Mouse (Mus musculus): Measurements from ENCODE around the gene Lypla2. TPM values are rescaled to one million over a fixed set of nuclear protein-coding genes. Genes with fewer than 3 reads are reported as not detected.
"Not testable (repeated sequence)": the region's sequence is repeated elsewhere in the genome, so short reads cannot be mapped to it uniquely, and the experiment has no call there.

Gene Lypla2
- polyA plus RNA-seq, 1 experiment from 2014 or later = 134 TPM

- not testable (repeated sequence) for DNase-seq (ENCODE audit: low spot score); H3K27ac ChIP-seq; H3K27me3 ChIP-seq (ENCODE audit: insufficient read depth, poor library complexity, severe bottlenecking); H3K4me3 ChIP-seq; H3K9me3 ChIP-seq
- peaks cover 20% of the 10 kb centered on the region for H3K4me1 ChIP-seq
- WGBS = 78% methylated on average over 8 of the region's 8 CpGs
- peaks cover 19% of the 10 kb centered on the region for H3K36me3 ChIP-seq
These were observed 31.4 kb downstream of the Lypla2 start for GRCm38 (mm10) chr4:135941026-135941425.

DNA sequence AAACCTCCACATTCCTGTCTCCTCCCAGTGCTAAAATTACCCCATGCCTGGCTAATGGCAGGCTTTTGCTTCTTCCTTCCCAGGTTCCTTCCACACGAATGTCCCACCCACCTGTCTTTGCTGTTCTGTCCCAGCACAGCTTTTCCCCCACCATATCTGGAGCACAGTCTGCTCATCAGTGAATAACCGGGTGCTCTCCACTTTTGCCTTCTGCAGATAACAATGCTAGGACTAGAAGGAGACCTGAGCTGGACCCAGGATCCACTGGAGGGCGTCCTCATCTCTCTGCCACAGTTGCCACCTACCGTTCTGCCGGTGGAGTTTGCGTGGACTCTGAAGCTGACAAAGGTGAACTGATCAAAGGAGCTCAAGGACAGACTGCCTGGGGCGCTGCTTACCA, 33.6 kb downstream of the Lypla2 start:
- no peaks in the 10 kb centered on the region for H3K9me3 ChIP-seq
- H3K36me3 ChIP-seq = peaks cover 23% of the 10 kb centered on the region
- WGBS = 77% methylated on average over 7 of the region's 7 CpGs
- H3K27me3 ChIP-seq (ENCODE audit: insufficient read depth, poor library complexity, severe bottlenecking) = no peaks in the 10 kb centered on the region
- H3K27ac ChIP-seq = no peak overlapping the region
- peaks cover 23% of the 10 kb centered on the region; the same call in 1 of the 2 replicates for H3K4me1 ChIP-seq
- no peak for DNase-seq (ENCODE audit: low spot score)
- no peak overlapping the region for H3K4me3 ChIP-seq

GRCm38 (mm10) chr4:135935502-135935901, 36.9 kb downstream of the Lypla2 start:
- no peak overlapping the region for H3K4me3 ChIP-seq
- H3K4me1 ChIP-seq = peaks cover 16% of the 10 kb centered on the region; the same call in 1 of the 2 replicates
- peak overlapping the region; percentile 47; the same call in 1 of the 2 replicates for H3K27ac ChIP-seq
- 65% methylated on average over 5 of the region's 5 CpGs for WGBS
- no peaks in the 10 kb centered on the region for H3K27me3 ChIP-seq (ENCODE audit: insufficient read depth, poor library complexity, severe bottlenecking)
- peaks cover 31% of the 10 kb centered on the region for H3K36me3 ChIP-seq
- no peaks in the 10 kb centered on the region for H3K9me3 ChIP-seq
- no peak for DNase-seq (ENCODE audit: low spot score)

DNA sequence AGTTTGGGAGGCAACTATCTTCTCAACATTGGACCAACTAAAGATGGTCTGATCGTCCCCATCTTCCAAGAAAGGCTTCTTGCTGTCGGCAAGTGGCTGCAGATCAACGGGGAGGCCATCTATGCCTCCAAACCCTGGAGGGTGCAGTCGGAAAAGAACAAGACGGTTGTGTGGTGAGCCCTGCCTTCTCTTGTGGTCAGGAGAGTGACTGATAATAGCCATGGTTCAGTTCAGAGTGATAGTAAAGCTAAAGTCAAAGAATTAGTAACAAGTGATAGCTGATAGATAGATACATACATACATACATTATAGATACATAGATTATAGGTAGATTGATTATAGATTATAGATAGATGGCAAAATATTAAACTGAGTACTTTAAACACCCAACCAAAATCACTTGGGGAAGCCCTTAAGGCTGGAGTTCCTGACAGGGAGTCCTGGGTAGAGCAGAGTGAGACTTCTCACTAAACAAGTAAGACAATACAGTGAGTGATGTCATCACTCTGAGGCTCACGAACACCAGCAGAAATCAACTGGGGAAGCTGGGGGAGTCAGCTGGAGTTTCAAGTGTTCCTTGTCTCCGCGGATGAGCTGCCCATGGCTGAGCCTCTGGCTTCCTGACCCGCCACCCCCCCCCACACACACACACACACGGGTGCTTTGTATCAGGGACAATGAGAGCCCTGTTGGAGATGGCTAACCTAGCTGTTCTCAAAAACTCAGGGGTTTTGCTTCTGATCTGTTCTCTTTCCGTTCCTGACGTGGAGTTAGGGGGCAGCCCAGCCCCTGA, 37.5 kb downstream of the Lypla2 start:
- Histone ChIP-seq H3K27me3 (ENCODE audit: insufficient read depth, poor library complexity, severe bottlenecking) (no peaks in the 10 kb centered on the region), H3K36me3 (peaks cover 30% of the 10 kb centered on the region), H3K27ac (peak overlapping the region; percentile 47; the same call in 1 of the 2 replicates), H3K9me3 (no peaks in the 10 kb centered on the region), H3K4me1 (peaks cover 16% of the 10 kb centered on the region; the same call in 1 of the 2 replicates), H3K4me3 (no peak overlapping the region)
- 50% methylated on average over 12 of the region's 12 CpGs for WGBS
- no peak for DNase-seq (ENCODE audit: low spot score)

DNA sequence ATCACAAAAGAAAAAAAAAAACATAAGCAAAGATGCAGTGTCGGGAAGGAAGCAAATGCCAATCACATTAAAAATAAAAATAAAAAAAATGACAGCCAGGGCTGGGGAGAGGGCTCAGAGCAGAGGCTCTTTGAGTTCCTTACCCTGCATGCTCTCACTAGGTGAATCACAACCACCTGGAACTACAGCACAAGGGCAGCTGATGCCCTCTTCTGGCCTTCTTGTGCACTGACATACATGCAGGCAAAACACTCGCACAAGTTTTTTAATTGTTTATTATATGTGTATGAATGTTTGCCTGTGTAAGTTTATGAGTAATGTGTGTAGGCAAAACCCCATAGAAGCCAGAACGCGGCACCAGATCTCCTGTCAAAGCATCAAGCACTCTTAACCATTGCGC, 40.6 kb downstream of the Lypla2 start:
- Histone ChIP-seq H3K4me3 (no peak overlapping the region), H3K27me3 (ENCODE audit: insufficient read depth, poor library complexity, severe bottlenecking) (no peaks in the 10 kb centered on the region), H3K9me3 (no peaks in the 10 kb centered on the region), H3K36me3 (peaks cover 26% of the 10 kb centered on the region; the same call in 1 of the 2 replicates), H3K27ac (no peak overlapping the region), H3K4me1 (peaks cover 9% of the 10 kb centered on the region; the same call in 1 of the 2 replicates)
- 57% methylated on average over 5 of the region's 5 CpGs for WGBS
- no peak for DNase-seq (ENCODE audit: low spot score)

DNA sequence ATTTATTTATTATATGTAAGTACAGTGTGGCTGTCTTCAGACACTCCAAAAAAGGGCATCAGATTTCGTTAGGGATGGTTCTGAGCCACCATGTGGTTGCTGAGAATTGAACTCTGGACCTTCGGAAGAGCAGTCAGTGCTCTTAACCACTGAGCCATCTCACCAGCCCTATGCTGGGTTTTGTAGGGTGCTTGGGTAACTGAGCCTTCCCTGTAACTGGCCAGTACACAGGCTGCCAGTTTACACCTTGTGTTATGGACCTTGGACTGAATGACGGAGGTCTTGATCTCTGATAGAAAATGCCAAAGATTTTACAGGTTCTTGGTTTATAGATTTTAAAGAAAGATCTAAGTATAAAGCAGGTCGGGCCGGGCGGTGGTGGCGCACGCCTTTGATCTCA, 42.2 kb downstream of the Lypla2 start:
- Histone ChIP-seq H3K36me3 (peaks cover 36% of the 10 kb centered on the region), H3K27ac (no peak overlapping the region), H3K9me3 (no peaks in the 10 kb centered on the region), H3K27me3 (ENCODE audit: insufficient read depth, poor library complexity, severe bottlenecking) (no peaks in the 10 kb centered on the region), H3K4me3 (no peak overlapping the region), H3K4me1 (peaks cover 12% of the 10 kb centered on the region)
- 92% methylated on average over 8 of the region's 8 CpGs for WGBS
- no peak for DNase-seq (ENCODE audit: low spot score)

GRCm38 (mm10) chr4:135929828-135930227, 42.6 kb downstream of the Lypla2 start:
- 85% methylated on average over 9 of the region's 9 CpGs for WGBS

DNA sequence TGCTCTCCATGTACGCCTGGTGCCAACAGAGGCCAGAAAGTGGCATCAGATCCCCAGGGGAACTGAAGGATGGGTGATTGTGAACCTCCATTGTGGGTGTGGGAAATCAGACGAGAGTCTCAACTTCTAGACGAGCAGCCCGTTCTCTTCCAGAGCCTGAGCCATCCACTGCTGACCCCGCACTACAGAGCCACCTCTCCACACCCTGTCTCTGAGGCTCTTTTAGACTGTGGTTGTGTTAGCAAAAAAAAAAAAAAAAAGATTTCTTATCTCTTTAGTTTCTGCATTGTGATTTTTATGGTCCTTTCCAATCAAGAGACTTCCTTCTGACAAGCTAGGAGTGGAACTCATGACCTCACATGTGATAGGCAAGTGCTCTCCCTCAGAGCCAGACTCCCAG, 43.0 kb downstream of the Lypla2 start:
- 75% methylated on average over 5 of the region's 5 CpGs for WGBS
- peaks cover 39% of the 10 kb centered on the region for H3K36me3 ChIP-seq

More at GRCm38 (mm10) chr4:135929828-135930227, 42.6 kb downstream of the Lypla2 start:
- Histone ChIP-seq H3K9me3 (no peaks in the 10 kb centered on the region), H3K36me3 (peaks cover 36% of the 10 kb centered on the region), H3K4me3 (no peak overlapping the region), H3K27me3 (ENCODE audit: insufficient read depth, poor library complexity, severe bottlenecking) (no peaks in the 10 kb centered on the region), H3K4me1 (peaks cover 9% of the 10 kb centered on the region), H3K27ac (no peak overlapping the region)
- no peak for DNase-seq (ENCODE audit: low spot score)

GRCm38 (mm10) chr4:135928376-135928775, 44.0 kb downstream of the Lypla2 start:
- DNase-seq (ENCODE audit: low spot score) = no peak
- Histone ChIP-seq H3K4me1 (peaks cover 9% of the 10 kb centered on the region), H3K36me3 (peaks cover 33% of the 10 kb centered on the region), H3K4me3 (no peak overlapping the region), H3K27me3 (ENCODE audit: insufficient read depth, poor library complexity, severe bottlenecking) (no peaks in the 10 kb centered on the region), H3K27ac (no peak overlapping the region), H3K9me3 (no peaks in the 10 kb centered on the region)
- 91% methylated on average over 9 of the region's 9 CpGs for WGBS

More for the DNA sequence above, 43.0 kb downstream of the Lypla2 start:
- Histone ChIP-seq H3K9me3 (no peaks in the 10 kb centered on the region), H3K4me3 (no peak overlapping the region), H3K27me3 (ENCODE audit: insufficient read depth, poor library complexity, severe bottlenecking) (no peaks in the 10 kb centered on the region), H3K27ac (no peak overlapping the region), H3K4me1 (peaks cover 9% of the 10 kb centered on the region)
- DNase-seq (ENCODE audit: low spot score) = no peak

DNA sequence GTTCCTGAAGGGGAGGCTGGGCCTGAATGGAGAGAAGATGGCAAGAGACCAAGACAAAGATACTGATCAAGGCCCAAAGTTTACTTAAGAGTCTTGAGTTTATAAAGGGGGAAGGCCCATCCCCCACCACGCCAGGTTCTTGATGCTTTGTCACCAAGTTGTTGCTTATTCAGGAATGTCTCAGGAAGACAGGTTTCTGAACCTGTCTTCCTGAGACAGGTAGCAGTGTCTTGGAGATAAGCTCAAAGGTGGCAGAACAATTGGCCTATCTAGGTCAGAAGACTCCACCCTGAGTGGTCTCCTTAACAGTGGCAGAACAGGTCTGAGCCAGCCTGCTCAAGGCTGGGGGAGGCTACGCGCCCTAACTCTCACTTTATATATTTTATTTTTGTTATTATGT, 45.6 kb downstream of the Lypla2 start:
- DNase-seq (ENCODE audit: low spot score) = no peak
- peaks cover 28% of the 10 kb centered on the region; the same call in 1 of the 2 replicates for H3K36me3 ChIP-seq
- 92% methylated on average over 3 of the region's 3 CpGs for WGBS
- peaks cover 11% of the 10 kb centered on the region for H3K4me1 ChIP-seq
- H3K4me3 ChIP-seq = no peak overlapping the region
- no peaks in the 10 kb centered on the region for H3K27me3 ChIP-seq (ENCODE audit: insufficient read depth, poor library complexity, severe bottlenecking)
- H3K27ac ChIP-seq = no peak overlapping the region
- no peaks in the 10 kb centered on the region for H3K9me3 ChIP-seq

DNA sequence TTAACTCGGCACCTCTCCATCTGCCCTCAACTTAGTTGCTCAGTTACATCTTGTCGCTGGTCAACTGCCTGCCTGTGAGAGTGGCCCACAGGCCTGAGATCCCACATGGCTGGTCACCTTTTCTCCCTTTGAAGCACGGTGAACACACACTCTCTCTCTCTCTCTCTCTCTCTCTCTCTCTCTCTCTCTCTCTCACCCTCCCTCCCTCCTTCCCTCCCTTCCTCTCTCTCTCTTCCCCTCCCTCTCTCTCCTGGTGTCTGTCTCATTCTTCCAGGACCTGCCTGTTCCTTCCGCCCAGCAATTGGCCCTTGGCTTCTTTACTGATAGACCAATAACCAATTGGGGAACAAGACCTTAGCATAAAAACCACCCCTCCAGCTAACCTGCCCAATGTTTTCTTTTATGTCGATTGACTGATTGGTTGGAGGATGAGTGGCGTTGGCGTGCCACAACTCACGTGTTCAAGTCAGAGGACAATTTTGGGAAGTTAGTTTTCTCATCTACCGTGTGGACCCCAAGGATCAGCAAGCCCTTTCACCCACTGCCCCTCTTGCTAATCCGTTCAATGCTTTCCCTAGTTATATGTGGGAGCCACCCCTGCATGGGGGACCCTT, 46.1 kb downstream of the Lypla2 start:
- Histone ChIP-seq H3K36me3 (peaks cover 28% of the 10 kb centered on the region; the same call in 1 of the 2 replicates), H3K27ac (no peak overlapping the region), H3K4me1 (peaks cover 16% of the 10 kb centered on the region), H3K9me3 (no peaks in the 10 kb centered on the region), H3K27me3 (ENCODE audit: insufficient read depth, poor library complexity, severe bottlenecking) (no peaks in the 10 kb centered on the region), H3K4me3 (no peak overlapping the region)
- WGBS = 67% methylated on average over 10 of the region's 10 CpGs
- no peak for DNase-seq (ENCODE audit: low spot score)

DNA sequence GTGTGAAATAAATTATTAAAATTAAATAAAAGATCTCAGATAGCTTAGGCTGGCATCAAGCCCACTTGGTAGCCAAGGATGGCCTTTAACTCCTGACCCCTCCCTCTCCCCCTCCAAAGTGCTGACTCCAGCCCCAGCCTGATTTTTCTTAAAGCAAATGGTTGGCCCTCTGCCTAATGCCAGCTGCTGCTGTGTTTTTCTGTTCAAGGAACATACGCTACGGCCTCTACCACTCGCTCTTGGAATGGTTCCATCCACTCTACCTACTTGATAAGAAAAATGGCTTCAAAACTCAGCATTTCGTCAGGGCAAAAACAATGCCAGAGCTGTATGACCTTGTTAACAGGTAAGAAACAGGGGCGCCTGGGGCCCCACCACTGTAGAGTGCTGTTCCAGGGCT, 47.1 kb downstream of the Lypla2 start:
- H3K4me3 ChIP-seq = no peak overlapping the region
- H3K4me1 ChIP-seq = peaks cover 23% of the 10 kb centered on the region
- H3K9me3 ChIP-seq = no peaks in the 10 kb centered on the region
- no peaks in the 10 kb centered on the region for H3K27me3 ChIP-seq (ENCODE audit: insufficient read depth, poor library complexity, severe bottlenecking)
- H3K27ac ChIP-seq = no peak overlapping the region
- peaks cover 24% of the 10 kb centered on the region; the same call in 1 of the 2 replicates for H3K36me3 ChIP-seq
- DNase-seq (ENCODE audit: low spot score) = no peak
- 65% methylated on average over 5 of the region's 5 CpGs for WGBS

- Histone ChIP-seq H3K27ac (no peak overlapping the region), H3K27me3 (ENCODE audit: insufficient read depth, poor library complexity, severe bottlenecking) (no peaks in the 10 kb centered on the region), H3K4me1 (peaks cover 23% of the 10 kb centered on the region), H3K4me3 (no peak overlapping the region), H3K9me3 (no peaks in the 10 kb centered on the region), H3K36me3 (peaks cover 24% of the 10 kb centered on the region; the same call in 1 of the 2 replicates)
- 86% methylated on average over 2 of the region's 2 CpGs for WGBS
- no peak for DNase-seq (ENCODE audit: low spot score)
These were observed 48.0 kb downstream of the Lypla2 start for GRCm38 (mm10) chr4:135924418-135924817.
